Mouse (Mus musculus) mammary gland, adult 2 months (tissue): ENCODE data around the gene Tmem254a. TPM values are rescaled to one million over a fixed set of nuclear protein-coding genes. Genes with fewer than 3 reads are reported as not detected.

Source experiments
- polyA plus RNA-seq: library from polyadenylated mRNA; depleted of rRNA; stranded (reverse); fragments of >200 nt; gene quantifications from 2 replicates; pipeline ENCODE4 v1.2.3, GENCODE M21; 2012; ENCODE audit warnings: low replicate concordance; rRNA removed

Gene Tmem254a
- 4.3 and 11.9 TPM in 2 replicates for polyA plus RNA-seq

DNA sequence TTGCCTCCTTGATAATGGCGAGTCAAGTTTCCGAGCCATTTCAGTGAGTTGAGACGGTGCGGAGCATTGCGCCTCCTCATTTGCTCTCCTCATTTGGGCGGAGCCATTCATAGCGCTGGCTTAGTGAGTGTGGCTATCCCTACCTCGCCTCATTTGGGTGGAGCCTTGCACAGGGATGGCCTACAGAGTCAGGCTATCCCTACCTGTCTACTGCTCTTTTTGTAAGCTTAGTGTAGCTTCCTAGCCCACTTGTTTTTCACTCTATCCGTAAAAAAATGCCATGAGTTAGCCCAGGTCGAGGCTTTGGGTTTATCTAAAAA is at the start of gene Tmem254a:
Tmem254a (minus strand) TSS at position 111 of the 320 bp plus-strand sequence.

DNA sequence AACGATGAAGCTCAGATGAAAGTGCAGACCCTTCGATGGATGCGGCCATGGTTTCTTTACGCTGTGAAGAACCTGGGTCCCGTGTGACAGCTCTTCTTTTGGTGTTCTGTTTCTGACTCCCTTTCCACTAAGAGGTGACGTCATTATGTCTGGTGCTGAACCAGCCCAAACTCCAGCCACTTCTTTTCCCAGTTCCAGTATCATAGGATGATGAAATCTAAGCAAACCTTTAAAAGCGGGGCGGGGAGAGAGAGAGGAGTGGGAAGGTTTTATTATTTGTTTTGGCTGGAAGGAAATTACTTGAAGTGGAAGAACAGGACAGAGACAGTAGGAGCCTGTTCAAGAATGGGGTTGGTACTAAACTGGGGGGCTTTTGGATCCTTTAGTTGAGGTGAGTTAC is 10.5 kb upstream of the Tmem254a start, which contains the start of gene Cphx1:
Cphx1 (plus strand) TSS at position 301 of the 400 bp plus-strand sequence.

DNA sequence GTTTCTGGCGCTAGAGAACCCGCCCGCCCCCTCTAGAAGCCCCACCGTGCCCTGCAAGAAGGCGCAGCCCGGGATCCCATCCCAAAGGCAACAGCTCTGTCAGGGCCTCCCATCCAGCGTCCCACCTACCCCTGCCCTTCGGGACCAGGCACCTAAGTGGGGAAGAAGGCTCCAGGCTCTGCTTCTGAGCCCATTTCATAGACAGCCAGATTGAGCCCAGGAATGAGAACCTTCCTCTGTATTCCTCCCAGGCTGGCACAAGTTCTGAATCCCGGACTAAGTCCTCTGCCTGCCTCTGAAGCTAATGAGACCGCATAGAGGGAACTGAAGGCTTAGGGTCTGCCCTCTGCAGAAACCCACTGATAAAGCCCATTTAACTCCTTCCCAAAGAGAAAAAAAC is 24.5 kb downstream of the Tmem254a start, which contains the start of gene Plac9a:
Plac9a (minus strand) TSS at position 101 of the 400 bp plus-strand sequence.

Other genes with a start within 250 kb of the Tmem254a start
- 66.3 and 76.9 TPM in 2 replicates for gene Ppif, start 233.5 kb downstream of the Tmem254a start, polyA plus RNA-seq
- gene Zcchc24, start 158.6 kb downstream of the Tmem254a start, polyA plus RNA-seq: 68.4 and 88.3 TPM in 2 replicates
- gene Anxa11, start 85.5 kb downstream of the Tmem254a start, polyA plus RNA-seq: 70.0 and 89.4 TPM in 2 replicates
- 3.0 and 4.8 TPM in 2 replicates for gene Plac9a, start 24.6 kb downstream of the Tmem254a start, polyA plus RNA-seq
- not detected in 2 replicates for gene Cphx1, start 10.6 kb upstream of the Tmem254a start, polyA plus RNA-seq
- gene Duxbl1, start 50.9 kb upstream of the Tmem254a start, polyA plus RNA-seq: 0.63 and 1.7 TPM in 2 replicates
- 259 and 584 TPM in 2 replicates for gene Gm9780, start 115.0 kb upstream of the Tmem254a start, polyA plus RNA-seq
- gene Tmem254c, start 139.7 kb upstream of the Tmem254a start, polyA plus RNA-seq: 34.8 and 36.1 TPM in 2 replicates
- gene Cphx2, start 153.8 kb upstream of the Tmem254a start, polyA plus RNA-seq: not detected in 2 replicates
- not detected in 2 replicates for gene Cphx3, start 154.6 kb upstream of the Tmem254a start, polyA plus RNA-seq
- 0.56 and 0.95 TPM in 2 replicates for gene Duxbl2, start 190.7 kb upstream of the Tmem254a start, polyA plus RNA-seq